Mouse (Mus musculus) testis, postnatal 10 days (tissue): ENCODE results near the gene Rergl.

Experiments
- DNase-seq: peaks from one replicate; pipeline ENCODE4 v3.0.0; 2021; ENCODE audit warnings: low spot score

Rergl gene

GRCm38 (mm10) chr6:139501876-139502275, at the start of gene Rergl:
Gene Rergl, minus strand, starts transcription at chr6:139501976.
- no peak for DNase-seq

- no peak for DNase-seq
Observed at GRCm38 (mm10) chr6:139538469-139538868, 36.7 kb upstream of the Rergl start.

- no peak for DNase-seq
Observed at GRCm38 (mm10) chr6:139525406-139525805, 23.6 kb upstream of the Rergl start.

GRCm38 (mm10) chr6:139524288-139524687, 22.5 kb upstream of the Rergl start:
- no peak for DNase-seq

GRCm38 (mm10) chr6:139514938-139515510, 13.2 kb upstream of the Rergl start:
- DNase-seq = no peak

GRCm38 (mm10) chr6:139479730-139480129, 22.0 kb downstream of the Rergl start:
- DNase-seq = no peak

GRCm38 (mm10) chr6:139464980-139465379, 36.8 kb downstream of the Rergl start:
- DNase-seq = no peak

- DNase-seq = no peak
Observed at GRCm38 (mm10) chr6:139464292-139464691, 37.5 kb downstream of the Rergl start.

- no peak for DNase-seq
Observed at GRCm38 (mm10) chr6:139461094-139461493, 40.7 kb downstream of the Rergl start.

- DNase-seq = no peak
Observed at GRCm38 (mm10) chr6:139460470-139460869, 41.3 kb downstream of the Rergl start.

- no peak for DNase-seq
Observed at GRCm38 (mm10) chr6:139443999-139444398, 57.8 kb downstream of the Rergl start.
